Mouse (Mus musculus) heart, adult 2 months (tissue): ENCODE results near the gene Pcdh18.

ENCODE experiments used
- CTCF ChIP-seq: fragments of 200-600 bp; IDR thresholded peaks from 2 replicates; pipeline ENCODE4 v1.8.1; 2022; ENCODE audit warnings: antibody characterized with exemption, mild to moderate bottlenecking, moderate library complexity
- EP300 ChIP-seq: fragments of 200-500 bp; IDR thresholded peaks from 2 replicates; pipeline ENCODE4 v1.6.1; 2011; ENCODE audit warnings: low read depth, low read length, control low read depth; ENCODE audit not compliant: insufficient read depth

GRCm38 (mm10) chr3:49748054-49748453 is 9.1 kb downstream of the Pcdh18 start:
- TF ChIP-seq EP300 = no peak
- no peak for TF ChIP-seq CTCF
